Mouse (Mus musculus) testis, postnatal 14 days (tissue): ENCODE results near the gene Hpn.

Experiments
- DNase-seq: peaks from one replicate; pipeline ENCODE4 v3.0.0; 2021; ENCODE audit warnings: low spot score

Gene Hpn

DNA sequence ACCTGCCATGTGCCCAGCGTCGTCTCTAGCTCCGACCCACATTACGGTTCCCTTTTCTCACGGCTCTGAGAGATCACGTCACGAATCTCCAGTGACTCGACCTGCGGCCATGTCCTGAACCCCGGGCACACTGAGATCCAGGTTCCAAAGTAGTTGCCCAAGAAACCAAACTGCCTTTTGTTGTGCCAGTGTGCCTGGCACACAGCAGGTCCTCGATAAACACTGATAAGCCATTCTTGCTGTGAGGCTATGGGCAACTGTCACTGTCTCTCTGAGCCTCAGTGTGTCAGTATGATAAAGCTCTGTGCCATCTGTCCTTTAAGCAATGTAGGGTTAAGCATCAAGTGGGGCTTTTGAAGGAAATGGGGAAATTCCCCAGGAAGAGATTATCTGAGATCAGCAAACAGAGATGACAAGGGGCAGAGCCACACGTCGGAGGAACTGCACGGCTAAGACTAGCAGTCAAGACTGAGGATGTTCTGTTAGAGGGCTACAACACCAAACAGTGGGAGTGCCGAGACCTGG, 4.2 kb downstream of the Hpn start:
- DNase-seq, result no peak

DNA sequence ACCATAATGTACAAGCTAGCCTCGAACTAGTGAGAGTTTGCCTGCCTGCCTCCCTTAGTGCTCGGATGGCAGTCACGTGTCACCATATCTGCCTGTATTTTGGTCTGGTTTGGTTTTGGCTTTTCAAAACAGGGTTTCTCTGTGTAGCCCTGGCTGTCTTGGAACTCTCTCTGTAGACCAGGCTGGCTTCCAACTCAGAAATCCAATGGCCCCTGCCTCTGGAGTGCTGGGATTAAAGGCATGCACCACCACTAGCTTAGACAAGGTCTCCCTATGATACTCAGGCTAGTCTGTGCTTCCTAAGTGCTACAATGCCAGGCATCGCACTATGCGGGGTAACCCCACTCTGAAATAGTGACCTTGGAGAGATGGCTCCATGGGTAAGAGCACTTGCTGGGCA, 5.3 kb downstream of the Hpn start:
- no peak for DNase-seq

DNA sequence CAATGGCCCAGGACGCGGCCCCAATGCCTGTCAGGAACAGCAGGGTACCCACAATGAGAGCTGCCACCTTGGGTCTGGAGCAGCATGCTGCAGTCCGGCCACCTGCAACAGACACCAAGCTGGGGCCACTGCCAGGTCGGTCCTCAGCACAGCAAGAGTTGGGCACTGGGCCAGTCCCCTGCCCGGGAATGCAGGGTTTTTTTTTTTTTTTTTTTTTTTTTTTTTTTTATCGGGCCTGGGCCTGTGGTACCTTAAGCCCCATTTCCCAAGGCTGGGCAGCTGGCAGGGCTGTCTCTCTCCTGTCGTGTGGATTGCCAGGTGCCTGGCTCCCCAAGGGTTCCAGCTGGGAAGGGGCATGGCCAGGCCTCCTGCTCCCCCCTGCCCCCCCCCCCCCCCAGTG, 6.0 kb downstream of the Hpn start:
- no peak for DNase-seq

DNA sequence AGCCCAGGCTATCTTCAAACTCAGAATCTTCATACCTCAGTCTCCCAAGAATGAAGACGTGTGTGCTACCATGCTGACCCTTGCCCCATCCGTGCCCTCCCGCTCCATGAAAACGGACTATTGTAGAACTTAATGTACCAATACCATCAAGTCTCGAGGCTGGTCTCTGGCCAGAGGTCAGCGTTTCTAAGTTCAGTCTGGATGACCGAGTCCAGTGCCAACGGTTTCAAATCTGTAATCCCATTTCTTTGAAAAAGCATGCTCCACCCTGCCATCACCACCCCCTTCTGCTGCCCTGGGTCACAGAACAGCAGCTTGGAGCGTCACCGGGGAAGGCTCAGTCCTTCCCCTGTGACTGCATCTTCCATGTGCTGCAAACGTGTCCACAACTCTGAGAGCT, 7.3 kb downstream of the Hpn start:
- no peak for DNase-seq

DNA sequence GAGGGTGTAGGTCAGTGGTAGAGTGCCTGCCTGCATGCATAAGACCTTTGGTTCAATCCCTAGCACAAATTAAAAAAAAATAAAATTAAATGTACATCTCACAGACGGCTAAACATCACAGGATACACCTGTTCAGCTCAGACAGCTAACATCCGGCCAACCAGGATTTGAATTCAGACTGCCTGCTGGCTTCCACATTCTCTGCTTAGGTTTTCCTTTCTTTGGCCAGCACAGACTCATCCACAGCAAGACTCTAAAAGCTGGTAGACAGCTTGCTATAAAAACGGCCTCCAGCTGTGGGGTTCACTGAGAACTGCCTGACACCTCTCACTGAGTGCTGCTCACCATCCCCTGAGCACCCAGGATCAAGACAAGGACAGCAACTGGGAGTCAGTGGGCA, 8.9 kb downstream of the Hpn start:
- DNase-seq, result no peak

DNA sequence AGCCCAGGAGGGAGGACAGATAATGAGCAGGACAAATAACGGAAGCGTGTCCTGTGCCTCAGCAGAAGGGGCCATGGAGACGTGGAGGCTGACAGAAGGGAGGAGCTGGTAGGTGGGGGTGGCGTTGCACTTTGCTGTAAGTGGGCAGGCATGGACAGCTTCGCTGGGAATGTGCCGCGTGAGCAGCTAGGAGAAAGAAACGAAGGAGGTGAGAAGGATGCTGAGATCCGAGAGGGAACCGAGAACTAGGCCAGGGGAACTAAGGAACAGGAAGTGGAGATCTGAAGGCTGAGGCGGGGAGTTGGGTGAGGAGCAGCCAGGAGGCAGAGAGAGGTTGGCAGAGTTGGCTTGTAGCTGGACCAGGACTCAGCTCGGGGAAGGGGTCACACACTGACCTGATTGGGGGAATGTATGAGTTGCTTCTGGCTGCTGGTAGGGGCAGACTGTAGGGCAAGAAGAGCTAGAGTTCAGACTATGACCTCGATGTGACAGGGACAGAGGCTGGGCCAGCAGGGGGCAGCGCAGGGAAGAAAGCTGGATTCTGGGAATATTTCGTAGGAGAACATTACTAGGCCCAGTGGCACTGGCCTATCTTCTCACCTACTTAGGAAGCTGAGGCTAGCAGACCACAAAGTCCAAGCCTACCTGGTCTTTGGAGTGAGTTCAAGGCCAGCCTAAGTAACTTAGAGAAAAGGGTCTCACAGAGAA, 9.9 kb downstream of the Hpn start:
- no peak for DNase-seq

DNA sequence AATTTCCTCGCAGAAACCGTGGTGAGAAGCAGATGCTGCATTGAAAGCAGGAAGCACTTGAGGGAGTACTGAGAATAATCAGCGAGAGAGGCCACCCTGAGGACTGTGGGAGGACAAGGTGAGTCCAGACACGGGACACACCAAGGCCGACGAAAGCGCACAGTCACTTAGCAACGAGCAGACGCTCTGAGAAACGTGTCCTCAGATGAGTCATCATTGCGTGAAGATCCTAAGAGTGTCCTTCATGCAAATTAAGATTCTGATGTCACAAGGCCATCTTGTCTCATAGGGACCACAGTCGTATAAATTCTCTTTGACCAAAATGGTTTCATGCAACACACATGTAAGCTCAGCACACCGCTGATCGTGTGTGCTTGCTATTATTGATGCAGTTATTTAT, 14.3 kb downstream of the Hpn start:
- no peak for DNase-seq

DNA sequence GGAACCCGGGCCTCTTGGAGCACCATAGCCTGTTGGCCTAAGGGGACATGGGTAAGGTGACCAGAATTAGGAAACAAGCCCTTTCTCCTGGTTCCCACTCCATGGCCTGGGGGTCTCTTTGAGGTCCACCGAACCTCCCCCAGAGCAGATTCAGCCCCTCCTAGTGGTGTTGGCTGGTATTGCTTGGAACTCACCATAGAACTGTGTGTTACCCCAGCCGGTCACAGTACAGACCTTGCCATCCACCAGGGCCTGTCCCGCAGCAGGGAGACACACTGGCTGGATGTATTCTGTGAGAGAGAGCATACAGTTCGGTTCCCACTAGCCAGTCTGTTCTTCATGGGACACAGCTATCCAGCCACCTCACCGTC, 15.5 kb downstream of the Hpn start:
- DNase-seq, result no peak

DNA sequence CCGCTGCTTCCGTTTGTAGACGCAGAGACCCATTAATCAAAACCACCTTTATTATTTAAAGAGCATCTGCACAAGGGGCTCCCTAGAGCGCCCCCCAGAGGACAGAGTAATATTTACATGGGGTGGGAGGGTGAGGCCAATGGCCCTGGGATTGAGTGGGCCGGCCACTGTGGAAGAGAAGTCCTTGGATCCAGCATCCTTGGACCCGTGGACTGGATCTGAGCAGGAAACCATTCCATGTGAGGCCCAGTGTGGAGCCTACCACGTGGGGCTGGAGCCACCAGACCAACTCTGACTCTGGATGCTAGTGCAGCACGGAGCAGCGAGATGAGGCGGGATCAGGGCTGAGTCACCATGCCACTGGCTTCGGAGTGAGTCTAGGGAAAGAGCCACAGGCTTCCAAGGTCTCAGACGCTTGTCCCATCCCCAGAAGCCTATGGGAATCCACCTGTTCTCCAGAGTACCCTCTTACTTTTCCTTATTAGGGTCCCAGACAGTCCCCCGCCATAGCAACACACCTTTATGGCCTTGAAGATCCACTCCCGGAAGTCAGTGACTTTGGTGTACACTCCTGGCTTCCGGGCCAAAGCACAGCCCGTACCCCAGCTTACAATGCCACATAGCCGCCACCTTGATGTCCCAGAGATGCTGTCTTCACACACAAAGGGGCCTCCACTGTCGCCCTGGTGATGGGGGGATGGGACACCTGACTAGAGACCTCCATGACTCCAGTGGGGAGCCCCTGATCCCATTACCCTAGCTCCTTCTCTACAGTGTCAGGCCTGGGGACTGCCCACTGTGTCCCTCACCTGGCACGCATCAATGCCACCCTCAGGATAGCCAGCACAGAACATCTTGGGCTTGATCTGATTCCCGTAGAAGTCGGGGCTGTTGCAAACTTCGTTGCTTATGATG, 16.1 kb downstream of the Hpn start:
- peak; percentile 52 for DNase-seq

DNA sequence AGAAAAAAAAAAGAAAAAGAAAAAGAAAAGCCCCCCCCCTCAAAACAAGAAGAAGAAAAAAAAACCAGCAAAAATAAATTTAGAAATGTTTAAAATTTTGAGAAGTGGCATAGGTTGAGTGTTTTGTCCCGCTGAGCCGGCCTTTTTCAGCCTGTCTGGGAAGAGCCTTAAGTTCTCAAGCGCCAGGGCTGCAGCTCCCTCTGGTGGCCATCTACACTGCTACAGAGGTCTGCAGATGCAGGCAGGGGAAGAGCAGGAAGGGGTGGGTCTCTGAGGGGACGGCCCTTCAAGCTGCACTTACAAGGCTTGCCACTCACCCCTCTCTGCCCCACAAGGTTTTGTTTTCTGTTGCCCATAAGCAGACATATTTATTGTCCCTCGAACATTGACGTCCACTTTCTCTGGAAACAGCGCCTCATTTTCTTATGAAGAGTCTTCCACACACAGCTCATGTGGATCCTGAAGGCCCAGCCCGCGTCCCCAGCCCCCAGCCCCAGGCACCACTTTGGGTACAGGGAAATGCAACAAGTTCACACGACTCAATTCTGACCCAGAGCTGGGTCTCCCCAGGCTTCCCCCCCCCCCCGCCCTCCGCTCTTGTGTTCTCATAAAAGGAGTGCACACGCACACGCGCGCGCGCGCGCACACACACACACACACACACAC, 17.4 kb downstream of the Hpn start:
- peak; percentile 87 for DNase-seq

DNA sequence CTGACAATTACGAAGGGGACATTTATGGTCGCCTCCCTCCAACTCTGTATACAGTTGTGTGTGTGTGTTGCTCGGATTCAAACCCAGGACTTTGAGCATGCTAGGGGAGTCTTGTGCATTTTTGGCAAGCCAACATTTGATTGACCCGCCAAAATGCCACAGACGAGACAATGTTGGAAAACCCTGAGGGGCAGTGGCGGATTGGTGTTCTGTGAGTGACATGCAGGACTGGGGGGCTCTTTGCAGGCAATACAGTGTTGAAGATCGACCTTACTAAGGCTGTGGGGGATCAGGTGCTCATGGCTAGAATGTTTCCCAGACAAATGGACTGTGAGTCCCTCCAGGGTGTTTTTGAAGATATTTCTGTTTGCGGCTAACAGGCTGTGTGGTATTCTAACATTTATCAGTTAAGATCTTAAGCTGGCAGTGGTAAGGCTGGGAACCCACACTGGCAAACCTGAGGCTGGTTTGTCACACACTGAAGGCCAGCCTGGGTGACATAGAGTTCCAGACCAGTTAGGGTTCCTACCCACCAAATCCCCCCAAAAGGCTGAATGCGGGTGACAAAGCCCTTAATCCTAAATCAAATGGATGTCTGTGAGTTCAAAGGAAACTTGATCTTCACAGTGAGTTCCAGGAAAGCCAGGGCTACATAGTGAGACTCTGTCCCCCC, 18.1 kb downstream of the Hpn start:
- no peak for DNase-seq

DNA sequence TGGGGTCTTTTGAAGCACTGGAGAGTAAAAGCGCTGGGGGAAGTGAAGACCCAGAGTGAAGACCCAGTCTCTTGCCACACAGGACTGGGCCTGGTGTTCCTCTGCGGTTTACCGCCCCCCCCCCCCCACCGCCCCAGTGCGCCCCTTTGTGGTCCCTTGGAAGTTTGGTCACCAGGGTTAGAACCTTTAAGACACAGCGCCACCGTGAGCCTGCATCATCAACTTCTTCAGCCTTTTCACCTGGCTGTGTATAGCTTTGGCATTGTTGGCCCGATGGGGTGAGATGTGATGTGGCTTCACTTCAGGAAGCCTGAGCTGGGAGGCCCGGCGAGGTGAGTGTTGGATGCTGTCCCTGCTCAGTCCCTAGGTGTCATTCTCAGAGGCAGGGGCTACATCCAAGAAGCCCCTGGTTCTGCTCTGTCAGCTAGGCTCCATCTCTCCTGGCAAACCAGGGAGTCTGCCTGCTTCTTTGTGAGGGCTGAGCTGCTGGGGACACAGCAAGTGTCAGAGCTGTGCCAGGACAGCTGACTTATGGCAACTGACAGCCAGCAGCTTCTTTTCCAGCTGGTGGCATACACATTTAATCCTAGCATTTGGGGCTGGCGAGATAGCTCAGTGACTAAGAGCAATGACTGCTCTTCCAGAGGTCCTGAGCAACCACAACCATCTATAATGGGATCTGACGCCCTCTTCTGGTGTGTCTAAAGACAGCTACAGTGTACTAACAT, 20.2 kb downstream of the Hpn start:
- no peak for DNase-seq

DNA sequence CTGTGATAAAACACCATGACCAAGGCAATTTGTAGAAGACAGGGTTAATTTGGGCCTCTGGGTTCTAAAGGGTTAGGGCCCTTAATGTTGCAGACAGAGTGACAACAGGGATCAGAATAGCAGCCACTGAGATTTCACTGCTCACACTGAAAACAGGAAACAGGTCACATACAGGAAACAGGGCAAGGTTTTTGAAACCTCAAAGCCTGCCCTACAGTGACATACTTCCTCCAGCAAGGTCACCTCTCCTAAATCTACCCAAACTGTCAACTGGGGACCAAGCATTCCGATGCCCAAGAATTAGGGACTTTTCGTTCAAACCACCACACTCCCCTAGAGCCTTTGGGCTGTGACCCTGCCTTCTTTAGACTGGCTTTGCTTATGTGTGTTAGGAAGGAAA, 25.4 kb downstream of the Hpn start:
- DNase-seq, result no peak

DNA sequence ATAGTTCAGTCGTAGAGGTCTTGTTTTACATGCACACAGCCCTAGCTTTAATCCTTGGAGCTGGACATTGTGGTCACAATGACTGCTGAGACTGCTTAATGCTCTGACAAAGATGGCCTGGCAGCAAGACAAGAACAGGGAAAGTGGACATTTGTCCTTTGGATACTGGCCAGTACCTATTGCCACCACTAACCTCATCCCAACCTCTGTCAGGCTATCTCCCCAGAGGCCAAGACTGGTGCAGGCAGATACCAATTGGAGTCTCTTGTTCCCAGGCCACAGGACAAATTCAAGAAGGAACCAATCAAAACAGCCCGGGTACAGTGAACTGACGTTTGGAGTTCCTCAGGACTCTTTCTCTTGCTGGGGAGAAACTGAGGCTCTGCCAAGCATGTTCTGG, 26.9 kb downstream of the Hpn start:
- no peak for DNase-seq

DNA sequence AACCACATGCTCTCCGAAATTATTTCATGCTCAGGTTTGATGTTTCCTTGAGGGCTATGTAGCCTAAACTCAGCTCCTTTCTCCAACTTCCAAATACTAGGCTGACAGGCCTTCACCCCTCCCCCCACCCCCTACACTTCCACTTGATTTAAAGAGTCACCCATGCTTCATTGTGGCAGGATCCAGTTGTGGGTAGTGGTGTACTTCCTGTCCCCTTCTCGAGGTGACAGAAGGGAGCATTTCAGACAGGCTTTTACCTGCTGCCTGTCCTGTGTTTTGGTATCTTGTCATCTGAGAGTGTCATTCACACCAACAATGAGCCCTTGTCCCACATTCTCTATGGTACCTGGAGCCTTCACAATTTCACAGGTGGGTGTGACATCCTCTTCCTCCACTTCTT, 27.8 kb downstream of the Hpn start:
- no peak for DNase-seq

DNA sequence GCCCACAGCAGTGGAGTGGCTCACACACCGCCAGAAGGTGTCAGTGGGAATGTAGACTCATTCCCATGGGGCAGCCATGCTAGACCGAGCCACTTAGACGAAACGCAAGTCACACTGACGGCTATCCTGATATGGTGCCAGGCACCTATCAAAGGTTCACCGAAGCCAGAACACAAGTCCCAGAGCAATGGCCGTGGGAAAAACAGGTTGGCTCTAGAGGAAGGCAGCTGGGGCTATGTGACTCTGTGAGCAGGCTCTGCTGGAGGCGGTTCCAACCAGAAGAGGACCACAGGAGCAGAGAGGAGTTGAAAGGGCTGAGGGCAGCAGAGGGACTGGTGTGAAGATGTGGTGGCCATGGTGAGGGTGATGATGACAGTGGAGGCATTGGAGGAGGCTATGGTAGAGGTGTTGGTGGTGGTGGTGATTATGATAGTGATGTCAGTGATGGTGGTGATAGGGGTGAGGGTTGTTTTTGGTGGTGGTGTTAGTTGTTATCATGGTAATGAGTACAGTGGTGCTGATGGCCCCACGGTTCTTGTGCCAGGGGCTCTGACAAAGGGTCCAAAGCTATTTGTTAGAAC, 28.8 kb downstream of the Hpn start:
- no peak for DNase-seq

DNA sequence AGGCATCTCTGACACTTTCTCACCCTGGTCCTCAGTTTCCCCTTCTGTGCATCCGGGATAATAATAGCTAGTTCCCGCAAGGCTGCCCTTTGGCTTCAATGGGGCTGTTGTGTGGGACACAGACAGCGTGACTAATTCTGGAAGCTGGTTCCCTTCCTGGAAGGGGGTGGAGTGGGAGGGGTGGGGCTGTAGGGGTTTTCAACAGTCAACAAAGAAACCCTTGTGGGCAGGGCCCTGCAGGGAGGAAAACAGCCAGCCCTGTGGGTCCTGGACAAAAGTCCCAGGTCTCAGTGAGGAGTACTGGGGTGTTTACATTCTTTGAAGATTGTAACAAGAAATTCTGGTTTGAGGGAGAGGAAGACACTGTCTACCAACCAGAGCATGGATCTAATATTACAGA, 29.9 kb downstream of the Hpn start:
- no peak for DNase-seq

DNA sequence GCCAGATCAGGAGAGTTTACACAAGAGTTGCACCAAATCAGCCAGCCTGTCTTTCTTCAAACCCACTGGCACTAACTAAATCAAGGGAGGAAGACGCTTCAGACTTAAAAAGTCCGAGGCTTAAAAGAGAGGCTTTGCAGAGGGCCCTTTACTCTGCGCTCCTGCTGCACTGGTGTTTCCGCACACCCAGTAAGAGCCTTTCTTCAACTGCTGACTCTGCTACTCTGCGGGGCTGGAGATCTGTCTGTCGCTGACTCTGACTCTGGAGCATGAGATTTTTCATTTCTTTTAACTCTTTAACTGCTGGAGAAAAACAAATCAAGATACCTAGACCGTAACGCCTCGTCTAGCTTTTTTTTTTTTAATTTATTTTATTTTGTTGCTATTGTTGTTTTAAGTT, 30.9 kb downstream of the Hpn start:
- DNase-seq, result no peak

DNA sequence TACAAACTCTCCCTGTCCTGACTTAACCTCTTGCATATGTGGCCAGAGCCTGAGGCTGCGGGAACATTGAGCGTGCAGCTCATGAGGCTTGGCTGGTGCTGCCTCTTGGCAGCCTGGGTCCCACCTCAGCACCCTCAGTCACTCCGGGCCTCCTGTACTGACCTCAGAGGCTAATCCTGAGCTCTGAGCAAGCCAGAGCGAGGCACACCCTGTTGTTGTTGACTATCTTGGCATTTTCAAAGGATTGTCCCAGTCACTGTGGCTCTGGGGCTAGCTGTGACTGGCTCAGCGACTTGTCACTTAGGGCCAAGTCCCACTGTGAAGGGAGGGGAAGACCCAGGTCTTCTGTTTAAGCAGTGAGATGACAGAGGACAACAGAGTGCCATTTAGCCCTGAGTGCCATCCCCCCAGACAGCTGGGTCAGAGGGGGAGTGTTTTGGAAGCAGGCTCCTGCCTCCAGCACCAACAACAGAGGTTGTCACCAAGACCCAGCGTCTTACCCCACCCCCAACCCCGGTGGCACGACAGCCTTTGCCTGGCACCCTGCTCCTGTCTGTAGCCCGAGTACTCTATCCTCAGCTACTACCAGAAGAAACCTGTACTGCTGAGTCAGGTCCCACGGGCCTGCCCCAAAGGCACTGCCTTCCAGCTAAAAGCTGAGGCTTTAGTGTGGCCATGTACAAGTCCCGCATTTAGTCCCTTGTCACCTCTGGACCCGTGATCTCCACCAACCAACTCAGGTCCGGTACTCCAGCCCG, 32.1 kb downstream of the Hpn start:
- DNase-seq, result peak; percentile 50

DNA sequence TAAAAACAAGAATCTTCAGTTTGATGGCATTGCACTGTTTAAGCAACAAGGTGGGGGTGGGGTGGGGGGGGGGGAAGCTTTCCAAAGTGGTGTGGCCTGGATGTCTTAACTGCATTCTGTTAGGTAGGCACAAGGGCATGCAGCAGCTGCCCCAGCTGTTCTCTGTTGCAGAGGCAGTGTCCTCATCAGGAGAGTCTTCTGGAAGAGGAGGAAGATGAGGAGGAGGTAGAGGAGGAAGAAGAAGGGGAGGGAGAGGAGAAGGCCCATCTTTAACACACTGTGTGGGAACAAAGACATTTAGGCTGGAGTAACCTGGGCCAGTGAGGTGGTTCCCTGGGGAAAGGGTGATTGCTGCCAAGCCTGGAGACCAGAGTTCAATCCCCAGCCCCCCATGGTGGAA, 33.0 kb downstream of the Hpn start:
- no peak for DNase-seq

DNA sequence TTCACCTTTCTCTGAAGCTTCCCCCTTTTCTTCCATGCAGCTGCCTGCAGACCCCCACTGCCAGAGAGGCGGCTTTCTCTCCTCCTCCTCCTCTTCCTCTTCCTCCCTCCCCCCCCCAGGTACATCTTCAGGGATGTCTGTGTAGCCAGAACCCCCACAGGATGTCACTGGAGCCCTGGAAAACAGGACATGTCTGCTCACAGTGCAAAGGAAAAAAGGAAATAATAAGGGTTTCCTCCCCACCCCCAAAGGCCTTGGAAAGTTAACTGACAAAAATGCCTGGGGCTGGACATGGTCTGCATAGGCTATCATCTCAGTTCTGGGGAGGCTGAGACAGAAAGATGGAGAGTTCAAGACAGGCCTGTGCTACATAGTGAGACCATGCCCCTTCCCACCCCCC, 34.0 kb downstream of the Hpn start:
- DNase-seq, result no peak
